Mouse (Mus musculus): Measurements from ENCODE around the gene Atp5j. TPM values are rescaled to one million over a fixed set of nuclear protein-coding genes. Genes with fewer than 3 reads are reported as not detected.

Gene Atp5j
- polyA plus RNA-seq, 1 experiment from 2014 or later: 849 TPM

GRCm38 (mm10) chr16:84778431-84778830 is 57.0 kb downstream of the Atp5j start:
- no peaks in the 10 kb centered on the region for H3K36me3 ChIP-seq
- WGBS: 62% methylated on average over 6 of the region's 6 CpGs
- H3K4me2 ChIP-seq: no peak overlapping the region

More at GRCm38 (mm10) chr16:84778431-84778830, 57.0 kb downstream of the Atp5j start:
- ATAC-seq (ENCODE audit: insufficient number of reproducible peaks, insufficient read depth, low FRiP score, low TSS enrichment, low read depth): no peak
- H3K4me1 ChIP-seq: peaks cover 5% of the 10 kb centered on the region; the same call in 1 of the 2 replicates
- no peak overlapping the region for H3K9ac ChIP-seq
- no peak overlapping the region for H3K27ac ChIP-seq
- peaks cover 24% of the 10 kb centered on the region for H3K27me3 ChIP-seq
- H3K9me3 ChIP-seq: 0 out of 2 replicates have a peak, but pooled peaks cover 5% of the 10 kb centered on the region
- no peak overlapping the region for H3K4me3 ChIP-seq

Other genes starting within 250 kb of the Atp5j start
- gene Mrpl39, start 99.9 kb downstream of the Atp5j start, polyA plus RNA-seq (2015; fragmentation: Nextera tagmentation; extraction: Ambion mirVana): 46.0 and 46.7 TPM in 2 replicates
- 4.7 and 6.5 TPM in 2 replicates for gene Jam2, start 61.5 kb downstream of the Atp5j start, polyA plus RNA-seq (2015; fragmentation: Nextera tagmentation; extraction: Ambion mirVana)
- 32.1 and 36.6 TPM in 2 replicates for gene Gabpa, start 700 bp downstream of the Atp5j start, polyA plus RNA-seq (2015; fragmentation: Nextera tagmentation; extraction: Ambion mirVana)